Mouse (Mus musculus): ENCODE measurements around the gene Ift43. TPM values are rescaled to one million over a fixed set of nuclear protein-coding genes. Genes with fewer than 3 reads are reported as not detected.

The Ift43 gene
- polyA plus RNA-seq, 1 experiment from 2014 or later = 72.9 TPM

DNA sequence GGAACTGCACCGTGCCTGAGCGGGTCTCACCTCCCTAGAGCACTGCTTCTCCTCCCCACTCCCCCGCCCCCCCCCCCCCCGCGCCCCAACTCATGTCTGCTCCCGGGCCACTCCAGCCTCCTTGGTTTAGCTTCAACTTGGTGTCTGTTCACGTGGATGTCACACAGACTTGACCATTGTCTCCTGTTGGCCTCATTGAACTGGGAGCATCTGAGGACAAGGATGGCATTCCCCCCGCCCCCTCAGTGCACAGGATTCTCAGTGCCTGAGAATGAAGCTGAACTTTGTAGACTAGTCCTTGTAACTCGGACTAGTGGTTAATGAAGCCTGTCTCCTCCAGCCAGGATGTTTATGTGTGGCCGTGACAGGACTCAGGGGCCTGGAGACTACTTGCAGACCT, 23.2 kb downstream of the Ift43 start:
- H3K4me2 ChIP-seq = no peak overlapping the region
- 66% methylated on average over 7 of the region's 10 CpGs for whole genome bisulfite sequencing

DNA sequence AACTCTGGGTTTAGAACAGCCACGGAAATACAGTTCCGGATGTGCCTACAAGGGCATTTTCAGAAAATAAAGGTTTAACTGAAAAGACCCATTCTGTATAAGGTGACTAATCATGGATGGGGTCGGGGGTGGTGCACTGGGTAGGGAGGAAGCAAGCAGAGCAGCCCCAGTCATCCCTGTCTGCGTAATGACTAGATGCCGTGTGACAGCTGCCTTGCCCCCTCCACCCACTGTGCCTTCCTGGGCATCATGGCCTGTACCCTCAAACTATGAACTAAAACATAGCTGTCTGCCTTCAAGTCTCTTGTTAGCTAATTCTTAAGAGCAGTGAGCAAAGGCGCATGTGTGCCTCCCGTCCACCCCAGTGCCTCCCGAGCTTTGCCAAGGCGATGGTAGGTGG, 23.7 kb downstream of the Ift43 start:
- H3K27ac ChIP-seq = no peak overlapping the region
- H3K36me3 ChIP-seq = peaks cover 17% of the 10 kb centered on the region
- H3K27me3 ChIP-seq = no peaks in the 10 kb centered on the region
- no peak for ATAC-seq (ENCODE audit: low FRiP score)
- peaks cover 28% of the 10 kb centered on the region for H3K4me1 ChIP-seq (replicated peaks)
- WGBS = 93% methylated on average over 9 of the region's 9 CpGs
- no peak overlapping the region for H3K9ac ChIP-seq
- no peak overlapping the region for H3K4me2 ChIP-seq
- no peak overlapping the region for H3K4me3 ChIP-seq
- H3K9me3 ChIP-seq = no peaks in the 10 kb centered on the region

More for the DNA sequence above, 23.2 kb downstream of the Ift43 start:
- H3K9ac ChIP-seq = no peak overlapping the region
- H3K4me3 ChIP-seq = no peak overlapping the region
- peaks cover 28% of the 10 kb centered on the region for H3K4me1 ChIP-seq (replicated peaks)
- H3K36me3 ChIP-seq = peaks cover 15% of the 10 kb centered on the region
- no peaks in the 10 kb centered on the region for H3K27me3 ChIP-seq
- no peaks in the 10 kb centered on the region for H3K9me3 ChIP-seq
- ATAC-seq (ENCODE audit: low FRiP score) = no peak
- no peak overlapping the region for H3K27ac ChIP-seq

DNA sequence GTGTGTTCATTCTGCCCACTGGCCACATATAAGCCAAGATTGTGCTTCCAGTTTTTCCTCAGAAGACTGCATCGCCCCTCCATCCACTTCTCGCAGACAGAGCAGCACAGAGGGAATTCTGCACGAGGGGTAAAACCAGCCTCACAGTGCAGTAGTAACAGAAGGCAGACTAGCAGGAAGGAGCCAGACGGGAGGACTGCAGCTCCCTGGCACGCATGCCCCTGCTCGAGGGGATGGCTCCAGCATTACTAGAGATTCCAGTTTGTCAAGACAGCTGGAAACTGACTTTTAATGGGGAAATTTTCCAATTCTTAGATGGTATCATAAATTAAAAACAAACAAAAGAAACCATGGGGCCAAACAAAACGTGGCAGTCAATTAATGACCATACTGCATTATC, 25.3 kb downstream of the Ift43 start:
- Histone ChIP-seq H3K4me3 (no peak overlapping the region), H3K4me1 (replicated peaks) (peaks cover 22% of the 10 kb centered on the region), H3K9me3 (no peaks in the 10 kb centered on the region), H3K36me3 (peaks cover 25% of the 10 kb centered on the region), H3K27me3 (no peaks in the 10 kb centered on the region), H3K4me2 (no peak overlapping the region), H3K27ac (no peak overlapping the region), H3K9ac (no peak overlapping the region)
- 80% methylated on average over 7 of the region's 7 CpGs for WGBS
- no peak for ATAC-seq (ENCODE audit: low FRiP score)

DNA sequence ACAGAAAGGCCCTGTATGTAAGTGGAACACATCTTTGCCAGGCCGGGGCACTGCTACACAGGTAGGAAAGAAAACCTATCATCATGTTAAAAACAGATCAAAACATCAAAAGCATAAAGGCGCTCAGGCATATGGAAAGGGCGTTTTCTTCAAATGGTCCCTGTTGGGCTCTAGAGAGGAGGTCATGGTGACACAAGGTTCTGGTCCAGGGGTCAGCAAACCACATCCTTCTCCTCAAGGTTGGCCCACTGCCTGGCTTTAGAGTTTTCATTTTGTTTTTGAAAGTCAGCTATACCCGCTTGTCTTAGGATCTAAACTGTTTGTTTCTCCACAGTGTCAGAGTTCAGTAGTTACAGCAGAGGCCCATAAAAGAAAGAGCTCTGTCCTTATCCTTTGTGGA, 27.2 kb downstream of the Ift43 start:
- no peaks in the 10 kb centered on the region for H3K9me3 ChIP-seq
- no peak overlapping the region for H3K4me2 ChIP-seq
- peaks cover 3% of the 10 kb centered on the region; the same call in 1 of the 2 replicates for H3K4me1 ChIP-seq (replicated peaks)
- H3K4me3 ChIP-seq = no peak overlapping the region
- peaks cover 25% of the 10 kb centered on the region for H3K36me3 ChIP-seq
- no peaks in the 10 kb centered on the region for H3K27me3 ChIP-seq
- no peak for ATAC-seq (ENCODE audit: low FRiP score)
- no peak overlapping the region for H3K27ac ChIP-seq
- WGBS = 89% methylated on average over 4 of the region's 4 CpGs
- no peak overlapping the region for H3K9ac ChIP-seq

DNA sequence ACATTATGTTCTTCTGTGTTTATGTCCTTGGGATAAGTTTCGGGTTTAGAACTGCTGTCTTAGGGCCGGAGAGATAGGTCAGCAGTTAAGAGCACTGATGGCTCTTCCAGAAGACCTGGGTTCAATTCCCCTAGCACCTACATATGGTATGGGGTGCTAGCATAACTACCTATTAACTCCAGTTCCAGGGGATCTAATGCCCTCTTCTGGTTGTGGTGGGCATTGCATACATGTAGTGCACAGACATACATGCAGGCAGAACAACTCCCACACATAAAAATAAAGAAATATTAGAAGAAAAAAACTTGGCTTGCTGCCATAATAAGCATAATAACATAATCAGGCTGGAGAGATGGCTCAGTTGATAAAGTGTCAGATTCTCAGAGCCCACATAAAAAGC, 28.3 kb downstream of the Ift43 start:
- H3K36me3 ChIP-seq = peaks cover 21% of the 10 kb centered on the region; the same call in 1 of the 2 replicates
- no peak for ATAC-seq (ENCODE audit: low FRiP score)
- H3K4me2 ChIP-seq = no peak overlapping the region
- H3K27ac ChIP-seq = no peak overlapping the region
- H3K9me3 ChIP-seq = no peaks in the 10 kb centered on the region
- WGBS = 99% methylated on average over 2 of the region's 2 CpGs
- H3K9ac ChIP-seq = no peak overlapping the region
- no peaks in the 10 kb centered on the region for H3K27me3 ChIP-seq
- peaks cover 4% of the 10 kb centered on the region; the same call in 1 of the 2 replicates for H3K4me1 ChIP-seq (replicated peaks)
- no peak overlapping the region for H3K4me3 ChIP-seq

DNA sequence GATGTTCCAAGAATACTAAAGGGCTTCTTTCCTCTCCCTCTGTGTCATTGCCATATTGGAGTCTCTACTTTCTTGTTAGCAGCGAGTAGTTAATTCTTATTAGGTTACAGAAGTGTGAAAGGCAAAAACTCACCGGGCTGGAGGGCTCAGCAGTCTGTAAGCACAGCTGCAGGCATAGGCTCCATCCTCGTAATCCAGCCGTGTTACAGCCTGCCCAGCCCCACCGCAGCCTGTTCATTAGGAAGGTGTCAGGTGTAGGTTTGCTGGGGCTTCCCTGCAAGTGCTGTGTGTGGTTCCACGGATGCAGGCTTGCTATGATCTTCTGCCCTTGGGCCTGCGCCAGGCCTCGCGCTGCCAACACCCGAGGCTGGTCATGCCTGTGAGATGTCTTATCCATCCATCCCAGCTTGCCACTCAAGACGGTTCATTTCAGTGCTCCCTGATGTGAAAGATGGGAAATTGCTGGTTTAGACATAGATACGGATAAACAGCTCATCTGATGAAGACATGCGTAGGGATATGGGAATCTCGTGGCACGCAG, 34.0 kb downstream of the Ift43 start:
- Histone ChIP-seq H3K4me3 (no peak overlapping the region), H3K36me3 (peaks cover 5% of the 10 kb centered on the region; the same call in 1 of the 2 replicates), H3K27me3 (no peaks in the 10 kb centered on the region), H3K9me3 (no peaks in the 10 kb centered on the region), H3K9ac (no peak overlapping the region), H3K4me2 (no peak overlapping the region), H3K27ac (peak overlapping the region; percentile 64), H3K4me1 (replicated peaks) (peaks cover 14% of the 10 kb centered on the region)
- 74% methylated on average over 15 of the region's 15 CpGs for WGBS
- no peak for ATAC-seq (ENCODE audit: low FRiP score)

DNA sequence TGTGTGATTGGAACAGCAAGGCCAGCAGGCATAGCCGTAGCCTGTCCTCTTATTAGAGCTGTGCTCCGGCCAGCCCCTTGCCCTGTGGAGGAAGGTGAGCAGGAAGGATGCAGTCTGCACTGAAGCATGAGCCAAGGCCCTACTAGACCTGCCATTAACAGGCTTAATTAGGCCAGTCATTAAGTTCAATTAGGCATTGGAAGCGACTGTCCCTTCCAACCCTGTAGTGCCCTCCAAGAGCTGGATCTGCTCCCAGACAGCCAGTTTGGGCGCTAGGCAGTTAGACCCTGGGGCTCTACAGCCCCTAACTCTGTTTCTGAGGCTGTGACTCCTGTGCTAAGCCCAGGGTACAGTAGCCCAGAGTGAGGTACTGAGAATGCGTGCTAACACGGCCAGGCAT, 41.7 kb downstream of the Ift43 start:
- Histone ChIP-seq H3K4me1 (replicated peaks) (no peaks in the 10 kb centered on the region), H3K36me3 (no peaks in the 10 kb centered on the region), H3K9me3 (no peaks in the 10 kb centered on the region), H3K27ac (no peak overlapping the region), H3K27me3 (no peaks in the 10 kb centered on the region), H3K9ac (no peak overlapping the region), H3K4me3 (no peak overlapping the region), H3K4me2 (no peak overlapping the region)
- ATAC-seq (ENCODE audit: low FRiP score) = no peak
- 88% methylated on average over 6 of the region's 6 CpGs for WGBS

DNA sequence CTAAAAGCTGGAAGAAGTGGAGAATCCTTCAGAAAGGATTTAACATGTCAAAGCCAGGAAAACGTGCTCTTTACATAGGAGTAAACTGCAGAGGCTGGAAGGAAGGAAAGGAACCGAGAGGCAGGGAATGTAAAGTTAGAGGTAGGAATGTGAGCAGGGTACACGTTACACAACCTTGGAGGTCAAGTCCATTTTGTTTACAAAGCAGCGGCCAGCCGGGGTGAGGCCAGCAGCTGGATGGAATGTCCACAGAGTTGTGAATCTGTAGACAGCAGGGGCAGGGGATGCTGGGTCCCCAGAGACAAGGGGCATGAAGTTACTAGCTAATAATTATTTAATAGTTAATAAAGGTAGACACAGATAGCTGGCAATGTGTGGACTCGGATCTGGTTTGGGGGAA, 45.8 kb downstream of the Ift43 start:
- Histone ChIP-seq H3K27me3 (no peaks in the 10 kb centered on the region), H3K9ac (no peak overlapping the region), H3K9me3 (no peaks in the 10 kb centered on the region), H3K27ac (no peak overlapping the region), H3K36me3 (no peaks in the 10 kb centered on the region), H3K4me3 (no peak overlapping the region), H3K4me1 (replicated peaks) (0 out of 2 replicates have a peak, but pooled peaks cover 3% of the 10 kb centered on the region), H3K4me2 (no peak overlapping the region)
- no peak for ATAC-seq (ENCODE audit: low FRiP score)
- 79% methylated on average over 6 of the region's 6 CpGs for WGBS

DNA sequence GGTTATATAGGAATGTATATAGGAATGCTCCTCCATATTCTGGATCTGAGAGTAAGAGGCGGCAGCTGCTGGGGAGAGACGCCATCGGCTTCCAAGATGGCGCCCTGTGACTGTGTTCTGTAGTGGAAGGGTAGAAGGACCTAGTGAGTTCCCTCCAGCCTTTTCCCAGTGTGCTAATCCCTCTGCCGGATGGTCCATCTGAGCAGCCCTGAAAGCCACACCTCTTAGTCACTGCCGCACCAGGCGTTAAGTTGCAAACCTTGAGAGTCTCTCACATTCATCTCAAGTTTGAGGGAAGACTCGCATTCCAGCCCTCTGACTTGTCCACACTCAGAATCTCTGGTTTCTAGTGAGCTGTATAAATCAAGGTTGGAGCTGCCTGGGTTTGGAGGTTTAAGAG, 46.7 kb downstream of the Ift43 start:
- Histone ChIP-seq H3K4me2 (no peak overlapping the region), H3K9me3 (no peaks in the 10 kb centered on the region), H3K27ac (no peak overlapping the region), H3K4me1 (replicated peaks) (0 out of 2 replicates have a peak, but pooled peaks cover 3% of the 10 kb centered on the region), H3K4me3 (no peak overlapping the region), H3K36me3 (no peaks in the 10 kb centered on the region), H3K27me3 (no peaks in the 10 kb centered on the region), H3K9ac (no peak overlapping the region)
- no peak for ATAC-seq (ENCODE audit: low FRiP score)
- WGBS = 94% methylated on average over 8 of the region's 8 CpGs

DNA sequence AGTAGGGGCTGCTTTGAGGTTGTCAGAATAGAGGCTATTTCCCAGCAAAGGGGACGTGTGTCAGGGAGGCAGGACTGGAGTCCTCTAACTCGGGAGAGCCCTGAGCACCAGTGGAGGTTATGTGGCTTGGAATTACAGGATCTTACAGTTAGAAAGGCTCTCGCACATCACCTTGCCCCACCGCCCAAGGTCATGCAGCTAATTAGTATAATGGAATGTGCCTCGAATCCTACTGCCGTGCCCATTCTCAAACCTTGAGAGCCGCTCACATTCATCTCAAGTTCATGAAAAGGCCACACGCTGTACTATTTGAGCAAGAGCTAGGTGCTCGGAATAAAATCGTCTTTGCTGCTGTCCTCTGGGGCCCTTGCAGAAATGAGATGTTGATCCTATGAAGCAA, 47.4 kb downstream of the Ift43 start:
- Histone ChIP-seq H3K27me3 (no peaks in the 10 kb centered on the region), H3K9me3 (no peaks in the 10 kb centered on the region), H3K36me3 (no peaks in the 10 kb centered on the region), H3K9ac (no peak overlapping the region), H3K4me1 (replicated peaks) (0 out of 2 replicates have a peak, but pooled peaks cover 3% of the 10 kb centered on the region), H3K4me3 (no peak overlapping the region), H3K4me2 (no peak overlapping the region), H3K27ac (no peak overlapping the region)
- 69% methylated on average over 10 of the region's 10 CpGs for WGBS
- no peak for ATAC-seq (ENCODE audit: low FRiP score)

DNA sequence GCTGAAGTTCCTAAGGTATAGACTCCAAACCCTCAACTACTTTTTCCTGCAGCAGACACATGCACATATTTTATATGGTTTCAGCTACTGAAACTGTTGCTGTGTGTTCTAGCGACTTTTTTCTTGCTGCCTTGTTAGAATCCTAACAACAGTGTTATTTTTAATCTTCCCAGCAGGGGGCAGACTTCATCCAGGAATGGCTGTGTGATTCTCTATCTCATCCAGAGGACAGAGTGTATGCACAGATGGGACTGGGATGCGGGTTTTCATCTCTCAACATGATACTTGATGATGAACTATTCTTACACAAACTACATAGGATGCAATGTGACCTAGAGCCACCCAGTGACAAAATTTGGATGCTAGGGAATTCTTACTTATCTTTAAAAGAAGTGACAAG, 50.5 kb downstream of the Ift43 start:
- 0 out of 2 replicates have a peak, but pooled peaks cover 7% of the 10 kb centered on the region for H3K4me1 ChIP-seq (replicated peaks)
- H3K27me3 ChIP-seq = no peaks in the 10 kb centered on the region
- peak; percentile 54; the same call in 1 of the 2 replicates for ATAC-seq (ENCODE audit: low FRiP score)
- no peaks in the 10 kb centered on the region for H3K36me3 ChIP-seq
- no peak overlapping the region for H3K4me2 ChIP-seq
- H3K9me3 ChIP-seq = no peaks in the 10 kb centered on the region
- 26% methylated on average over 2 of the region's 2 CpGs for WGBS
- no peak overlapping the region for H3K27ac ChIP-seq
- no peak overlapping the region for H3K9ac ChIP-seq
- H3K4me3 ChIP-seq = no peak overlapping the region

DNA sequence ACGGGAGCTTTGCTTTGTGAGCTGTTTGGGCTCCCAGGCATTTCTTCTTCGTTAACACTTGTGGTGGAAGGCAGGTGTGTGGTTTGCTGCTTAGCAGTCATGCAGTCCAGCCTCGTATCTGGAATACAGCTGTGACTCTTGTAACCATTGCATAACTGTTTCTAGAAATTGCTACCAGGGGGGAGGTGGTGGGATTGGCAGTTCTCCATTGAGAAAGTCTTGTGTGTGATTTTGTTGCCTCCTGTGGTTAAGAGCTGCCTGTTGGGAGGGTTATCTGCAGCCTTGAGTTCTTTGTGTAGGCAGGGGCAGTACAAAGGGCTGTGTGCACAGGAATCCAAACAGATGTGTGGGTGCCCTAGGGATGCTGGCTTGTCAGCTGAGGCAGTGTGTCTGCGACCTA, 53.4 kb downstream of the Ift43 start:
- WGBS = 76% methylated on average over 4 of the region's 4 CpGs
- H3K4me3 ChIP-seq = no peak overlapping the region
- no peak for ATAC-seq (ENCODE audit: low FRiP score)

DNA sequence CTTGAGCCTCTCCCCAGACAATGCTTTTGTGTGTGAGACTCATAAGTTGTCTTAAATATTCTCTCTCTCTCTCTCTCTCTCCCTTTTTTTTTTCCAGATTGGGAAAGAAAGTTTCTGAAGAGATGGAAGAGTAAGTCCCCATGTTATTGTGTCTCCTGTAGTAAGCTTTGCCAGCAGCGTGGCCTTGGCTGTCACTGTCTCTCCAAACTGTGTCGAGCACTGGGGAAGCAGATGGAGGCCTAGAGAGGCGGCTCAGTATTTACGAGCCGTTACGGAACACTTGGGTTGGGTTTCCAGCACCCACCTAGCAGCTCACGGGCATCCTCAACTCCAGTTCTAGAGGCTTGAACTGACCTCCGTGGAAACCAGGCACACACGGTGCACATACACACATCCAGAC, 56.4 kb downstream of the Ift43 start:
- Histone ChIP-seq H3K27ac (no peak overlapping the region), H3K4me1 (replicated peaks) (0 out of 2 replicates have a peak, but pooled peaks cover 3% of the 10 kb centered on the region), H3K4me3 (no peak overlapping the region), H3K9me3 (no peaks in the 10 kb centered on the region), H3K9ac (no peak overlapping the region), H3K27me3 (no peaks in the 10 kb centered on the region), H3K4me2 (no peak overlapping the region), H3K36me3 (peaks cover 31% of the 10 kb centered on the region)
- WGBS = 95% methylated on average over 9 of the region's 9 CpGs
- ATAC-seq (ENCODE audit: low FRiP score) = no peak

More for the DNA sequence above, 53.4 kb downstream of the Ift43 start:
- Histone ChIP-seq H3K27me3 (no peaks in the 10 kb centered on the region), H3K36me3 (peaks cover 24% of the 10 kb centered on the region), H3K9ac (no peak overlapping the region), H3K4me2 (no peak overlapping the region), H3K9me3 (no peaks in the 10 kb centered on the region), H3K4me1 (replicated peaks) (0 out of 2 replicates have a peak, but pooled peaks cover 3% of the 10 kb centered on the region), H3K27ac (no peak overlapping the region)
